Mouse (Mus musculus): Measurements from ENCODE around the gene Tnfrsf12a.

Gene Tnfrsf12a

GRCm38 (mm10) chr17:23677236-23677679 lies at the start of gene Tnfrsf12a:
Tnfrsf12a (minus strand) TSS chr17:23677468.
- peak; percentile 81 to 88 for DNase-seq

- peak; percentile 79 to 87 for DNase-seq
These were observed 49.5 kb upstream of the Tnfrsf12a start for GRCm38 (mm10) chr17:23726758-23727142.

DNA sequence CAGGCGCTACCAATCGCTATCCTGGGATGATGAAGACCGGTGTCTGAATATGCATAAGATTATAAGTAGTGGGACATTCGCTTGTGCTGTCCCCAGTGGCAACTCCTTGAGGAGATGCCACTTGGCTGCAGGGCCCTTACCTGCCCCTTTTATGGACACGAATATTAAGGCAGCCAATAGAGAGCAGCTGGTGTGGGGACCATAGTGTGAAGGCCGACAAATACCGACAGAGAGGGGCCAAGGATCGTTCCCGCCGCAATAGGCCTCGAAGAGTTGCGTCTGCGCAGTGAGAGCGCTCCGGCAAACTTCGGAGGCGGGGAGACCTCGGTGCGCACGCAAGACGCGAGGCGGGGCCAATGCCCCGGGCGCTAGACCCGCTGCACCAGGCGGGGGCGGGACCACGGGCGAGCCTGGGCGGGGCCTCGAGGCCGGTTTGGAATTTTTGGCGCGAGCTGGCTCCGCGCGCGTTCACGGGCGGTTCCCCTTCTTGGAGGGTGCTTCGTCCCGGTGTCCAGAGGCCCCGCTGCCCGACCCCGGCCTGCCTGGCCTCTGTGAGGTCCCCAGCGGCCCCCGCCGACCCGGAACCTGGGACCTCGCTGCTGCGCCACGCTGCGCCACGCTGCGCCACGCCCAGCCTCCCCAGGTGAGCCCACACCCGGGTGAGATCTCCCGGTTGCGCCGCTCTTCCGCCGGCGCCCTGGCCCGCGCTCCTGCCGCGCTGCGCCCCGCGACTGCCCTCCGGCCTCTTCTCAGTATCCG lies 48.9 kb upstream of the Tnfrsf12a start, which contains the start of gene Pkmyt1:
Gene Pkmyt1, plus strand, starts transcription at position 338 of the 759 bp plus-strand sequence.
- peak; percentile 96 to 97 for DNase-seq

DNA sequence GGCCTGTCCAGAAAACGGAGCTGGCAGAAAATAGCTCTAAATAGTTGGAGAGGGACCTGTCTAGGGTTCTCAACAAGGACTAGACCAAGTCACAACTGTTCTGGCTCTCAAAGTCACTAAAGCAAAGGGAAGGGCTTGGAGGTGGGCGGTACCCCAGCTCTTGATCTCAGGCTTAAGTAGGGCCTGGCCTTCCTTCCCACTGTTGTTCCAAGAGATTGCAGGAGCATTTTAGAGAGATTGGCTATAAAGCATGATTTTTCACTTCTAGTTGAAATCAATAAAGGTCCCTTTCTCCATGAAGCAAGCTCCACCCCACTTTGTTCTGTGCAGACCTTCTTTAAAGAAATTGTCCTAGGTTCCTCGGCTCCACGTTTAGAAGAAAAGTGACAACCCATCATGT lies 48.2 kb upstream of the Tnfrsf12a start:
- DNase-seq: no peak

DNA sequence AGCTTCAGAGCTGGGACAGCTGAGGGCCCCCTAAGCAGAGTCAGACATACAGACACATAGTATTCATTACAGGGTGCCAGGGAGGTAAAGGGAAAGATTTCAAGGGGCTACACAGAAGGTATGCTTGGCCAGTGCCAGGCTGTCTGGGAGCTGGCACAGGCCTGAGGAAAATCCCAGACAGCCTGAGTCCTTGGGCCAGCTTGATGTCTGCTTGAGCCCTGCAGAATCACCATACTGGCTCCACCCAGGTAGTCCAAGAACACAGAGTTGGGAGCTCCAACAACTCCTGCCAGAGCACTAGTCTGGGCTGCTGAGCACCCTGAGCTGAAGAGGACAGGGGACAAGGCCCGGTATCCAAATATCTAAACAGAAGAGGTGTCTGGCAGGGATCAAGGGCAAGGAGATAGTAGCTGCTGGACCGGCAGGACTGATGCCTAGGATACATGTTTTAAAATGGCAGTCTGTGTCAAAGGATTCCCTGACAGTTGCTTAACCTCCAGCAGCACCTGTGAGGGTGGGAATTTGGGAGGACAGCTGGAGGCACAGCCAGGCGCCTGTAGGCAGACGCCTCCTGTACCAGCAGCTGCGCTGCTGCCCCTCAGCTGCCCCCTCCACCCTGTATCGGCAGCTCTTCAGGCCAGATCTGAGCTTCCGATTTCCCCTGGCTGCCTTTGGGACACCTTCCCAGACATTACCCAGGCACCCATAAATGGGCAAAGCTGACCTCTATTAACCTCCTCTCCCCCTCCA lies 45.3 kb upstream of the Tnfrsf12a start, which contains the start of gene 1520401A03Rik:
Gene 1520401A03Rik, minus strand, starts transcription at position 408 of the 750 bp plus-strand sequence.
- DNase-seq: no peak

- DNase-seq: no peak
These were observed 44.6 kb upstream of the Tnfrsf12a start for GRCm38 (mm10) chr17:23721886-23722285.

- DNase-seq: no peak
These were observed 42.2 kb upstream of the Tnfrsf12a start for GRCm38 (mm10) chr17:23719455-23719854.

DNA sequence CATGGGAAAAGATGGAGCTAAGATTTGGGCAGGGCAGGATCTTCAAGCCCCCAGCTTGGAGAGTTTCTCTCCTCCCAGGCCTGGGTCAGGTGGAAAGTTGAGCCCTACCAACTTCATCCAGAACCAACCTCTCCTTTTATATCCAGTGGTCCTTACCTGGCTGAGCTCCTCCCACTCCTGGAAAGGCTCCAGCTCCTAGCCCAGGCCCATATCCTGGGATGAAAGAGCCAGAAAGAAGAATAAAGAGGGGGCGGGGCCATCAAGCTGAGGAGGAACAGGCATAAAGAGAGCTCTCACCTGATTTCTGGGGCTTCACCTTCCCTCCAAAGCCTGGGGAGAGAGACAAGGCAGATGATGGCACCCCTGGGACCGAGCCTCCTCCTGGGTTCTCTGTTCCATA lies 39.7 kb upstream of the Tnfrsf12a start:
- DNase-seq: no peak

GRCm38 (mm10) chr17:23706212-23706611 lies 28.9 kb upstream of the Tnfrsf12a start:
- DNase-seq: peak; percentile 90 to 92

DNA sequence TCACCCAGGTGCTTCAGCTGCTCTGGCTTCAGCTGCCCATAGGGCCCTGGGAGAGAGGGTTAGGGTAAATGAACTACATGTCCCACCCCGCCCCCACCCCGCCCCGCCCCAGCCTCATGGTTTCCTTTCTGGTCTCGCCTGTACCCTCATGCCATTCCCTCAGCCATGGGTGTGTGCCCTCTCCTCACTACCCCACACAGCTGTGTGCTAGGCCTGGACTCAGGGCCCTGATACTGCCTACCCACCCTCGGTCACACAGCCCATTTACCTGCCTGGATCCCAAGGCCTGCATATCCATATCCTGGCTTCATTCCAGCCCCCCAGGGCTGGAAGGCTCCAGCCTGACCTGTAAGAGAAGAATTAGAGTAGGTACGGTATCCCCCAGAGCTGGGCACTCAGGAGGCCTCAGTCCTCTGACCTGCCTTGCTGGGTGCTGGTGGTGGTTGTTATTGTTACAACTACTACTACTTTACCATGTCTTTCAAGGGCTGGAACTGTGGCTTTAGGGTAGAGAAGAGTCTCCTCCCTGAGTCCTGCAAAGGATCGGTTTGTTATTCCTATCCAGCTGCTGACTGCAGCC lies 28.3 kb upstream of the Tnfrsf12a start:
- DNase-seq: no peak

- DNase-seq: peak in 1 of 2 experiments; percentile 42
These were observed 27.5 kb upstream of the Tnfrsf12a start for GRCm38 (mm10) chr17:23704741-23705140.

DNA sequence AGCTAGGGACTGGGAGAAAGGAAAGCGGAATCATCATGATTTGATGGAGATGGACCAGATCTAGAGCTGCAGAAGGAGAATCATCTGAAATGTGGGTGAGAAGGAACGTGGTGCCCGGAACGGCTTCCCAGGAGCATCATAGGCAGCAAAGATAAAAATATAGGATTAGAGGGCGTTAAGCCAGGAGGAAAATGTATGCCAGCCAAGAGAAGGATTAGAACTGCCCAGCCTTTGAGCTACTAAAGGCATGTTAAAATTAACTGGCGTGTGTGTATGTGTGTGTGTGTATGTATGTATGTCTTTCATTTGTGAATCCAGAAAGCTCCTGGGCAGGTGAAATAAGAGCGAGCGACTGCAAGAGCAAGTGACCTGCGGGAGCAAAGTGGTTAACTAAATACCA lies 26.0 kb upstream of the Tnfrsf12a start:
- DNase-seq: no peak

GRCm38 (mm10) chr17:23700079-23700478 lies 22.8 kb upstream of the Tnfrsf12a start:
- peak; percentile 95 to 96 for DNase-seq

DNA sequence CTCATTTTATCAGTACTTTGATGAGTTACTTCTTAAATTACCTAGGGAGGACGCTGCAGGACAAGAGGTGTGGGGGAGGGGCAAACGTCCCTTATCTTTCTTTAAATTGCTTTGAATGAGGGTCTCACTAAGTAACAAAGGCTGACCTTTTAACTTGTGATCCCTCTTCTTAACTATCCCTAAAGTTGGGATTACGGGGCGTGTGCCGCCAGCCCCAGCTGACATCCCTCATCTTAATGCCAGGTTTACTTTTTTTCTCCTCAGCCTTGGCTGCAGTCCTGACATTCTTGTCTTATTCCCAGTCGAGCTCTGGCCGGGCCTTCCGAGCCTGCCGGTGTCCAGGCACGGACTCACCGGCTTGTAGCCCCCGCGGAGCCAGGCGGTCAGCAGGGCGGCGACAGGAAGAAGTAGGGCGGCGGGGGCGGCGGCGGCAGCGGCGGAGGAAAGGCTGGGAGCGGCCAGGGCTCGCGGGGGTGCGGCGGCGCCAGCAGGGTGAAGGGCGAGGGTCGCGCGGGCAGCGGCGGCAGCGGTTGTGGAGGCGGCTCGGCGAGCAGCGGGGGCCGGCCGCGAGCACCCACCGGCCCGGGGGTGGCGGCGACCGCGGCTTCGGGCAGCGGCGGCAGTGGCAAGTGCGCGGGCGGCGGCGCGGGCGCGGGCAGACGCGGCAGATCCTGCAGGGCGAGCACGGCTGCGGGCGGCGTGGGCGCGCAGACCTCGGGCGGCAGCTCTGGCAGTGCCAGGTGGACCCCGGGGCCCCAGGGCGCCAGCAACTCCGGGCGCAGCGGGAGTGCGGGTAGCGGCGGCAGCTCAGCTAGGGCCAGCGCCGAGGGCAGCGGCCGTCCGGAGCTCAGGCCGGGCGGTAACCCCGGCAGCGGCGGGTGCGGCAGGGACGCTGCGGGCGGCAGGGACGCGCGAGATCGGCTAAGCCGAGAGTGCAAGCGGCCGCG lies 22.1 kb upstream of the Tnfrsf12a start:
- DNase-seq: peak; percentile 66 to 68

DNA sequence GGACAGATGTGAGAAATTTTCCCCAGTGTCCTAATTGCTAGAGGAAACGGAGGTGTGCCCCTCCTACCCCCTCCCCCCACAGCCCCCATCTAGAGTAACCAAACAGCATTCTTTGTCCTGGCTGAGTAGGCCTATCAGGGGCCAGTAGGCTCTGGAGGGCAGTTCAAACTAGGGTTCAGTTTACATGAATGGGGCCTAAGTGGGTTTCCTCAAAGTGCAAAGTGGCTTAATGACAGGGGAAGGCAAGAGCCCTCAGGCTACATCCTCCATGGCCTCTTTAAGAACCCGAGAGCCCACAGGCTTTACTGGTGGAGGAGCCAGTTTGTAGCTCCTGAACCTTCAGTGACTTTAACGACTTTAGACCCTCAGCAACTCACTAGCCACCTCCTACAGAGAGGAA lies 18.5 kb upstream of the Tnfrsf12a start:
- no peak for DNase-seq

- no peak for DNase-seq
These were observed 17.2 kb upstream of the Tnfrsf12a start for GRCm38 (mm10) chr17:23694491-23694890.

DNA sequence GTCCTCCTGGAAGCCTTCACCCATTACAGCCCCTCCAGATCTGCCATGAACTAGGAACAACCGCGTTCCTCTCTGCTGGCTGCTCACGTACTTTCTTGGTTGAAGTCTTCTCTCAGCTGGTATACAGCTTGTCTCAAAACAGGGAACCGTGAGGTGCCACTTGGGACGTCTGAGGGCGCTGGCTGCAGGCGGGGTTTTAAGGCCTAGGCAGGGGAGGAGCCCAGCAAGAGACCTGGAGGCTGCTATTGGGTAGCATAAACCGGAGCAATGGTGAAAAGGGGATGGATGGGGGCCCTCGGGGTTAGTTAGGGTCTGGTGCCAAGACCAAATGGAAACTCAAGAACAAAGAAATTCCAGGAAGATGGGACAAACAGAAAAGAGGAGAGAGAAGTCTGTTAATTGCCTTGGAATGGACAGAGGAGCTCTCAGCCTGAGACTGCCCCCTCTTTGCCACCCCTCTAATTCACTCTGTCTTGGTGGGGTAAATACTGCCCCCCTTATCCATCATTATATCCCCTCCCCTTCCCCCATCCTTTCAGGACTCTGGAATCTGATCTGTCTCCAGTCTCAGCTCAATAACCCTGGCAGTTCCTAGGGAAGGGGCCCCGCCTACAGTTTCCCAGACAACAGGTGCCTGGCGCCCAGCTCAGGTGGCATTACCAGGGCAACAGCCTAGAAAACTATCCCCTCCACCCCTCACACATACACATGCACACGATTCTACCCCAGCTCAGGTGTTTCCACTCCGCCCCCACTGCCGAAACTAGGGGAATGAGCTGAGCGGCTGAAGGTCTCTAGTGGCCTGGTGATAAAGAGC lies 6.8 kb upstream of the Tnfrsf12a start, which contains the start of gene Cldn9:
Gene Cldn9, minus strand, starts transcription at position 171 of the 817 bp plus-strand sequence.
- DNase-seq: no peak

DNA sequence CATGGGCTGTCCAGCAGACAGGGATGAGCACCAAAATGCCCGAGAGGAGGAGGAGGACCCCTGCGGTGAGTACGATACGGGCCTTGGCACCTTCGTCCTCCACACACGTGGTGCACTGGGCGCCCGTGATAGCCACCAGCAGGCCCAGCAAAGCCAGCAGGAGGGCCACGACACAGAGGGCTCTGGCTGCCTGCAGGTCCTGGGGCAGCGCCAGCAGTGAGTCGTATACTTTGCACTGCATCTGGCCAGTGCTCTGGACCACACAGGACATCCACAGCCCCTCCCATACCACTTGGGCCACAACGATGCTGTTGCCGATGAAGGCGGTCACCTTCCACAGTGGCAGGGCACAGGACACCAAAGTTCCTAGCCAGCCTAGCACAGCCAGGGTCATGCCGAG lies 6.0 kb upstream of the Tnfrsf12a start:
- peak in 1 of 2 experiments; percentile 34 for DNase-seq

- no peak for DNase-seq
These were observed 5.3 kb upstream of the Tnfrsf12a start for GRCm38 (mm10) chr17:23682530-23682929.

DNA sequence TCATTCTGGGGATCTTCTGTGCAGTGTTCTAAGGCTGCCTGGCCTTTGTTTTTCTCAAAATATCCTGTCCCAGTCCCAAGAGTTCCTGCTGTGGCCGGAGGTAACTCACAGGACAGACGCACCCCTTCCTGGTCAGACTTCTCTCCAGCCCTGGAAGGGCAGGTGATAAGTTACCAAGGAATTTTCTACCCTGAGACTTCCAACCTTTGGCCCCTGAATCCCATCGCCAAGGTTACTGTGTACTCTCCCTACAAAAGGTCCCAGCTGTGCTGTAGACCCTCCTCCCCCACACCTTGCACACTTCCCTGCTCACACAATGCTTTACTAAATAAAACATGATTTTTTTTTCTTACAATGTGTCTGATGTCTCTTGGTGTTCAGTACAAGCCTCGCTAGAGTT lies 4.8 kb upstream of the Tnfrsf12a start:
- no peak for DNase-seq

DNA sequence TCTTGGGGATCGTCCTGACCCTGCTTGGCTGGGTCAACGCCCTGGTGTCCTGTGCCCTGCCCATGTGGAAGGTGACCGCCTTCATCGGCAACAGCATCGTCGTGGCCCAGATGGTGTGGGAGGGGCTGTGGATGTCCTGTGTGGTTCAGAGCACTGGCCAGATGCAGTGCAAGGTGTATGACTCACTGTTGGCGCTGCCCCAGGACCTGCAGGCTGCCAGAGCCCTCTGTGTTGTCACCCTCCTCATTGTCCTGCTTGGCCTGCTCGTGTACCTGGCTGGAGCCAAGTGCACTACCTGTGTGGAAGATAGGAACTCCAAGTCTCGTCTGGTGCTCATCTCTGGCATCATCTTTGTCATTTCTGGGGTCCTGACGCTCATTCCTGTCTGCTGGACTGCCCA lies 3.8 kb upstream of the Tnfrsf12a start:
- DNase-seq: no peak

Measured in cerebellum, postnatal 14 days (tissue).